Mouse (Mus musculus): ENCODE measurements around the gene Dbnl. TPM values are rescaled to one million over a fixed set of nuclear protein-coding genes. Genes with fewer than 3 reads are reported as not detected.
"Not testable (repeated sequence)": the region's sequence is repeated elsewhere in the genome, so short reads cannot be mapped to it uniquely, and the experiment has no call there.

The Dbnl gene
- polyA plus RNA-seq, 1 experiment from 2014 or later: 36.6 TPM

GRCm38 (mm10) chr11:5804174-5804573, 15.9 kb downstream of the Dbnl start:
- H3K27ac ChIP-seq (ENCODE audit: low read depth): no peak overlapping the region
- H3K4me1 ChIP-seq (ENCODE audit: insufficient read depth): peaks cover 13% of the 10 kb centered on the region
- no peak for DNase-seq
- no peaks in the 10 kb centered on the region for H3K27me3 ChIP-seq (ENCODE audit: insufficient read depth, low read length)
- no peak overlapping the region for H3K9ac ChIP-seq (replicated peaks)
- no peak for ATAC-seq
- TF ChIP-seq CTCF (IDR thresholded peaks at IDR 0.05; ENCODE audit: low read depth) (no peak), EP300 (IDR thresholded peaks at IDR 0.05; ENCODE audit: low read depth) (no peak)
- 68% methylated on average over 5 of the region's 5 CpGs for WGBS (ENCODE audit: insufficient replicate concordance)
- H3K4me2 ChIP-seq (ENCODE audit: low read depth, low read length): no peak overlapping the region
- peaks cover 20% of the 10 kb centered on the region for H3K36me3 ChIP-seq (replicated peaks; ENCODE audit: insufficient read depth, low read length)
- H3K4me3 ChIP-seq (ENCODE audit: low read depth, low read length): no peak overlapping the region
- no peaks in the 10 kb centered on the region for H3K9me3 ChIP-seq (ENCODE audit: low read length)

- DNase-seq (no peak), ATAC-seq (no peak)
These were observed 17.4 kb downstream of the Dbnl start for GRCm38 (mm10) chr11:5805711-5806110.

GRCm38 (mm10) chr11:5807956-5808355, 19.7 kb downstream of the Dbnl start:
- TF ChIP-seq CTCF (IDR thresholded peaks at IDR 0.05; ENCODE audit: low read depth) (no peak), EP300 (IDR thresholded peaks at IDR 0.05; ENCODE audit: low read depth) (no peak)
- Histone ChIP-seq H3K9ac (replicated peaks) (no peak overlapping the region), H3K27ac (ENCODE audit: low read depth) (no peak overlapping the region), H3K4me2 (ENCODE audit: low read depth, low read length) (no peak overlapping the region), H3K27me3 (ENCODE audit: insufficient read depth, low read length) (no peaks in the 10 kb centered on the region), H3K4me1 (ENCODE audit: insufficient read depth) (peaks cover 6% of the 10 kb centered on the region), H3K4me3 (ENCODE audit: low read depth, low read length) (no peak overlapping the region), H3K36me3 (replicated peaks; ENCODE audit: insufficient read depth, low read length) (no peaks in the 10 kb centered on the region), H3K9me3 (ENCODE audit: low read length) (no peaks in the 10 kb centered on the region)
- DNase-seq: no peak
- no peak for ATAC-seq
- 75% methylated on average over 9 of the region's 9 CpGs for WGBS (ENCODE audit: insufficient replicate concordance)

More at GRCm38 (mm10) chr11:5805711-5806110, 17.4 kb downstream of the Dbnl start:
- Histone ChIP-seq H3K4me1 (ENCODE audit: insufficient read depth) (peaks cover 13% of the 10 kb centered on the region), H3K9ac (replicated peaks) (no peak overlapping the region), H3K9me3 (ENCODE audit: low read length) (no peaks in the 10 kb centered on the region), H3K27ac (ENCODE audit: low read depth) (no peak overlapping the region), H3K4me3 (ENCODE audit: low read depth, low read length) (no peak overlapping the region), H3K36me3 (replicated peaks; ENCODE audit: insufficient read depth, low read length) (peaks cover 5% of the 10 kb centered on the region), H3K4me2 (ENCODE audit: low read depth, low read length) (no peak overlapping the region), H3K27me3 (ENCODE audit: insufficient read depth, low read length) (no peaks in the 10 kb centered on the region)
- TF ChIP-seq EP300 (IDR thresholded peaks at IDR 0.05; ENCODE audit: low read depth) (no peak), CTCF (IDR thresholded peaks at IDR 0.05; ENCODE audit: low read depth) (no peak)
- WGBS (ENCODE audit: insufficient replicate concordance): 53% methylated on average over 3 of the region's 3 CpGs

GRCm38 (mm10) chr11:5809487-5809886, 21.2 kb downstream of the Dbnl start:
- ATAC-seq; H3K9me3 ChIP-seq (ENCODE audit: low read length); H3K4me2 ChIP-seq (ENCODE audit: low read depth, low read length); H3K9ac ChIP-seq (replicated peaks); H3K27ac ChIP-seq (ENCODE audit: low read depth); H3K4me3 ChIP-seq (ENCODE audit: low read depth, low read length); DNase-seq; H3K4me1 ChIP-seq (ENCODE audit: insufficient read depth); H3K36me3 ChIP-seq (replicated peaks; ENCODE audit: insufficient read depth, low read length); H3K27me3 ChIP-seq (ENCODE audit: insufficient read depth, low read length): not testable (repeated sequence)
- 82% methylated on average over 4 of the region's 4 CpGs for WGBS (ENCODE audit: insufficient replicate concordance)

GRCm38 (mm10) chr11:5813381-5813780, 25.1 kb downstream of the Dbnl start:
- no peak for TF ChIP-seq EP300 (IDR thresholded peaks at IDR 0.05; ENCODE audit: low read depth)
- no peak for TF ChIP-seq CTCF (IDR thresholded peaks at IDR 0.05; ENCODE audit: low read depth)
- H3K36me3 ChIP-seq (replicated peaks; ENCODE audit: insufficient read depth, low read length): no peaks in the 10 kb centered on the region
- H3K4me2 ChIP-seq (ENCODE audit: low read depth, low read length): no peak overlapping the region
- ATAC-seq (no peak), DNase-seq (no peak)
- no peaks in the 10 kb centered on the region for H3K27me3 ChIP-seq (ENCODE audit: insufficient read depth, low read length)
- WGBS (ENCODE audit: insufficient replicate concordance): 73% methylated on average over 10 of the region's 10 CpGs
- H3K4me3 ChIP-seq (ENCODE audit: low read depth, low read length): no peak overlapping the region
- no peak overlapping the region for H3K9ac ChIP-seq (replicated peaks)
- H3K9me3 ChIP-seq (ENCODE audit: low read length): no peaks in the 10 kb centered on the region
- H3K4me1 ChIP-seq (ENCODE audit: insufficient read depth): no peaks in the 10 kb centered on the region
- H3K27ac ChIP-seq (ENCODE audit: low read depth): no peak overlapping the region

- Histone ChIP-seq H3K27me3 (ENCODE audit: insufficient read depth, low read length) (no peaks in the 10 kb centered on the region), H3K9me3 (ENCODE audit: low read length) (no peaks in the 10 kb centered on the region), H3K4me2 (ENCODE audit: low read depth, low read length) (no peak overlapping the region), H3K4me3 (ENCODE audit: low read depth, low read length) (no peak overlapping the region), H3K27ac (ENCODE audit: low read depth) (no peak overlapping the region), H3K9ac (replicated peaks) (no peak overlapping the region), H3K36me3 (replicated peaks; ENCODE audit: insufficient read depth, low read length) (no peaks in the 10 kb centered on the region), H3K4me1 (ENCODE audit: insufficient read depth) (no peaks in the 10 kb centered on the region)
- no peak for DNase-seq
- TF ChIP-seq EP300 (IDR thresholded peaks at IDR 0.05; ENCODE audit: low read depth): no peak
- TF ChIP-seq CTCF (IDR thresholded peaks at IDR 0.05; ENCODE audit: low read depth): no peak
- 52% methylated on average over 2 of the region's 2 CpGs for WGBS (ENCODE audit: insufficient replicate concordance)
- ATAC-seq: no peak
These were observed 30.9 kb downstream of the Dbnl start for GRCm38 (mm10) chr11:5819223-5819622.

- Histone ChIP-seq H3K36me3 (replicated peaks; ENCODE audit: insufficient read depth, low read length) (peaks cover 16% of the 10 kb centered on the region; the same call in 1 of the 2 replicates), H3K27ac (ENCODE audit: low read depth) (no peak overlapping the region), H3K9me3 (ENCODE audit: low read length) (no peaks in the 10 kb centered on the region), H3K27me3 (ENCODE audit: insufficient read depth, low read length) (no peaks in the 10 kb centered on the region), H3K4me3 (ENCODE audit: low read depth, low read length) (no peak overlapping the region), H3K4me2 (ENCODE audit: low read depth, low read length) (no peak overlapping the region), H3K9ac (replicated peaks) (no peak overlapping the region), H3K4me1 (ENCODE audit: insufficient read depth) (no peaks in the 10 kb centered on the region; the same call in 1 of the 2 replicates)
- TF ChIP-seq CTCF (IDR thresholded peaks at IDR 0.05; ENCODE audit: low read depth) (no peak), EP300 (IDR thresholded peaks at IDR 0.05; ENCODE audit: low read depth) (no peak)
- DNase-seq (no peak), ATAC-seq (no peak)
These were observed 37.1 kb downstream of the Dbnl start for GRCm38 (mm10) chr11:5825432-5825831.

Measured in liver, postnatal 0 days (tissue).